Mouse (Mus musculus) G1E (cell line): Measurements from ENCODE around the gene Lims1.

Source experiments
- CTCF ChIP-seq: IDR thresholded peaks from 2 replicates; pipeline ENCODE4 v1.5.1; 2012; ENCODE audit warnings: low read depth, low read length, inconsistent platforms, mixed read lengths
- GATA1 ChIP-seq: IDR thresholded peaks from 2 replicates; pipeline ENCODE4 v1.6.1; 2012; ENCODE audit warnings: borderline replicate concordance, low read length, inconsistent platforms, mixed read lengths
- POLR2AphosphoS5 ChIP-seq: IDR thresholded peaks from 2 replicates; pipeline ENCODE4 v1.6.1; 2012; ENCODE audit warnings: low read depth, low read length, inconsistent platforms; ENCODE audit not compliant: insufficient replicate concordance
- TAL1 ChIP-seq: conservative IDR thresholded peaks from 2 replicates; pipeline ENCODE4 v1.6.1; 2012; ENCODE audit warnings: low read depth, low read length, inconsistent platforms, mixed read lengths

DNA sequence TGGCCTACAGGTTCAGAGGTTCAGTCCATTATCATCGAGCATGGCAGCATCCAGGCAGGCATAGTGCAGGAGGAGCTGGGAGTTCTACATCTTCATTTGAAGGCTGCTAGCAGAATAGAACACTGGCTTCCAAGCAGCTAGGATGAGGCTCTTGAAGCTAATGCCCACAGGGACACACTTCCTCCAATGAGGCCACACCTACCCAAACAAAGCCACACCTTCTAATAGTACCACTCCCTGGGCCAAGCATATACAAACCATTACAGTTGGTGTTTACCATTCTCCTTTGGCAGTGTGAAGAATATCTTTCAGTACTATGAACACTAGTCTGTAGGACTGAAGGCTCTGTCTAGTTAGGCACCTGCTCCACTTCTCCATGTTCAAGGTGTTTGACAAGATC lies 136.6 kb downstream of the Lims1 start:
- TF ChIP-seq CTCF (no peak), GATA1 (no peak), TAL1 (no peak), POLR2AphosphoS5 (no peak)
